Mouse (Mus musculus) G1E (cell line): ENCODE results near the gene Spon1.

Source experiments
- CTCF ChIP-seq: IDR thresholded peaks from 2 replicates; pipeline ENCODE4 v1.5.1; 2012; ENCODE audit warnings: low read depth, low read length, inconsistent platforms, mixed read lengths
- GATA2 ChIP-seq: IDR thresholded peaks from 2 replicates; pipeline ENCODE4 v1.6.1; 2012; ENCODE audit warnings: low read depth, low read length, inconsistent platforms, borderline replicate concordance
- TAL1 ChIP-seq: conservative IDR thresholded peaks from 2 replicates; pipeline ENCODE4 v1.6.1; 2012; ENCODE audit warnings: low read depth, low read length, inconsistent platforms, mixed read lengths

DNA sequence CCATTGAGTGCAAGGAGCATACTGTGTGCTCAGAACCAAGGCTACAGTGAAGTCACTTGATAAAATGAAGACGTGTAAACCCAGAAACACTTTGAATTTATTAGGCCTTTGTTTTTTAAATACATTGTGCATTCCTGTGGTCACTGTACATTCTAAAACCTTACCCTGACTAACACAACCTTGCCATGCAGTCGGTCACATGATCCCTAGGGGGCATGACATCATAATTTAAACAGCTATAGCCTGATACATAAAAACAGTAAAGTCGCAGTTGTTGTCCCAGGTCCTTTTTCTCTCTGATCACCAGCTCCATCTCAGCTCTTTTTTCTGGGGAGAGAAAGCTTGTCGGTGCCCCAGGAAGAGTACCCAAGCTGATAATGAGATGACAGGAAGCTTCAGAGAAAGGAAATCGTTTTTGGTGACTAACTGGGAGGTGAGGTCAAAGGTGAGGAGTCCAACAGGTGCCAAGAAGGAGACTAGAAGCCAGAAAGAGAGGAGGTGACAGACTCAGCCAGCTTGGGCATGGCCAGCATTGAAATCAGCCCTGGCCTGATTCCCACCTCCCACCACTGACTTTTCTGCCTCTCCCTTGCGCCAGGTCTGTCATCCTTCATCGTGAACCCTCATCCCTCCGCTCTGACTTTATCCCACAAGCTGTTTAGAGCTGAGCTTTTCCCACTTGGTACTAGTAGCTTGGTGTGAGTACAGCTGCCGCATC lies 246.1 kb downstream of the Spon1 start:
- TF ChIP-seq TAL1 (no peak), GATA2 (no peak), CTCF (no peak)
